Mouse (Mus musculus) testis, adult 2 months (tissue): ENCODE data around the gene Rnase11. TPM values are rescaled to one million over a fixed set of nuclear protein-coding genes. Genes with fewer than 3 reads are reported as not detected.
"Not testable (repeated sequence)": the region's sequence is repeated elsewhere in the genome, so short reads cannot be mapped to it uniquely, and the experiment has no call there.

Experiments
- H3K27ac ChIP-seq: fragments of 200-500 bp; 2 replicates; pipeline ENCODE4 v1.5.1; 2012; ENCODE audit warnings: low read depth, low read length; ENCODE audit not compliant: control insufficient read depth, insufficient read depth
- H3K27me3 ChIP-seq: fragments of 200-500 bp; 2 replicates; pipeline ENCODE4 v1.6.1; 2012; ENCODE audit warnings: mild to moderate bottlenecking, low read length, moderate library complexity; ENCODE audit not compliant: control insufficient read depth, insufficient read depth
- H3K36me3 ChIP-seq: fragments of 200-500 bp; 2 replicates; pipeline ENCODE4 v1.6.1; 2012; ENCODE audit warnings: mild to moderate bottlenecking, low read length; ENCODE audit not compliant: control insufficient read depth, insufficient read depth
- H3K4me1 ChIP-seq: fragments of 200-500 bp; 2 replicates; pipeline ENCODE4 v1.6.1; 2012; ENCODE audit warnings: low read length; ENCODE audit not compliant: control insufficient read depth, insufficient read depth
- H3K4me3 ChIP-seq: fragments of 200-500 bp; 2 replicates; pipeline ENCODE4 v1.5.1; 2012; ENCODE audit warnings: low read depth, mild to moderate bottlenecking, low read length, moderate library complexity, mixed read lengths; ENCODE audit not compliant: control insufficient read depth
- CTCF ChIP-seq: fragments of 200-500 bp; IDR thresholded peaks from 2 replicates; pipeline ENCODE4 v1.5.1; 2012; ENCODE audit warnings: low read depth, mild to moderate bottlenecking, inconsistent platforms, low read length, moderate library complexity; ENCODE audit not compliant: control insufficient read depth, insufficient read depth, insufficient replicate concordance
- POLR2A ChIP-seq: fragments of 200-500 bp; IDR thresholded peaks from 2 replicates; pipeline ENCODE4 v1.6.1; 2012; ENCODE audit warnings: low read depth, mild to moderate bottlenecking, inconsistent platforms, low read length, moderate library complexity; ENCODE audit not compliant: control insufficient read depth
- polyA plus RNA-seq: library from polyadenylated mRNA; depleted of rRNA; stranded (reverse); fragments of >200 nt; gene quantifications from 2 replicates; pipeline ENCODE4 v1.2.3, GENCODE M21; 2012; rRNA removed

Rnase11 gene
- polyA plus RNA-seq, 1 experiment: 0.22 TPM

DNA sequence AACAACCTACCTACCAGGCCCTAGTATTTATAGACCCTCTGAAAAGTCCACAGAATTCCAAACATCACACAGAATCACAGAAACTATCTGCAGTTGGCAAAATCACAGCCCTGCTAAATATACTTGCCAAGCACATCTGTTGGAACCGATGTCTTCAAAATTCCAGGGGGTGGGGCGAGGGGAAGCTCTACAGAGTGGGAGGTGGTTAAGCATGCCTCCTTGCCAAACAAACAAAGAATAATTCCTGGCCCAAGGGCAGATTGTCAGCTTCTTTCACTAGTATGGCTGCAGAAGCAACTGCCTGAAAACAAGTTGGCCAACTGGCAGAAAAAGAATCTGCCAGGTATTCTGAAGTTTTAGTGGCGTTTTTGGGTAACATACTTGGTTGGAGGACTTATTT, 32.7 kb downstream of the Rnase11 start:
- Histone ChIP-seq H3K4me3 (no peak overlapping the region), H3K27ac (no peak overlapping the region), H3K27me3 (no peaks in the 10 kb centered on the region), H3K36me3 (no peaks in the 10 kb centered on the region), H3K4me1 (no peaks in the 10 kb centered on the region)
- no peak for TF ChIP-seq POLR2A

DNA sequence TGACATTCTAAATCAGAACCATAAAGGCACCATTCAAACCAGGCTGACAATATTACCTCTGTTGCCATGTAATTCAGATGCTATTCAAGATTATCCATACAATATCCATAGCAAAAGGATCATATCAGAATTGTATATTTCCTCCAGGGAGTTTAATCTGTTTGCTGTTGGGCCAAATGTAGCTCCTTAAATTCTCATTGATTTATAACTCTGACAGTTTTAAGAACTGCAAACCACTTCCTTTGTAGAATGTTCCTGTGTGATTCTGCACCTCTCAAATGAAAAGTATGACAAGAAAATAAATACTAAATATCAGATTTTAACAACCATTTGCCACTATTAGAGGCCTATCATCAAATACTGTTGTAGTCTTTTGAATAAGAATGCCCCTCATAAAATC, 34.2 kb downstream of the Rnase11 start:
- Histone ChIP-seq H3K36me3 (no peaks in the 10 kb centered on the region), H3K4me1 (no peaks in the 10 kb centered on the region), H3K27me3 (no peaks in the 10 kb centered on the region), H3K27ac (no peak overlapping the region), H3K4me3 (no peak overlapping the region)
- no peak for TF ChIP-seq POLR2A
- no peak for TF ChIP-seq CTCF

DNA sequence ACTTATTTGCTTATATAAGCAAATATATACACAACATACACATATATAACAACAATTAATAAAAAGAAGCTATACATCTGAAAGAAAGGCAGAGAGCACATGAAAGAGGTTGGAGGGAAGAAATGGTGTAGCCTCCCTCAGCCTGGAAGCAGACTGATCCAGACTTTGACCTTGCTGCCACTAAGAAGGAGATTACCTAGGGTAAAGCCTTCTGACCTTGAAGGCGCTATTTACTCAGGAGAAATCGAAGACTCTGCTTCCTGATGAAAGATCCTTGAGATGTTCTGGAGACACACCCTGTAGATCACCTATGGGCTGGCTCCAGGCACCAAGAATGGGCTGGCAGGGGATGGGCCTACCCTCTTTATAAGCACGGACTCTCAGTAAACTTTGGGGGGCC, 35.2 kb downstream of the Rnase11 start:
- H3K4me1 ChIP-seq, H3K27me3 ChIP-seq, H3K27ac ChIP-seq, H3K36me3 ChIP-seq, H3K4me3 ChIP-seq: not testable (repeated sequence)

GRCm38 (mm10) chr14:51009572-51009971, 40.4 kb downstream of the Rnase11 start:
- no peaks in the 10 kb centered on the region for H3K27me3 ChIP-seq
- H3K4me1 ChIP-seq: peaks cover 11% of the 10 kb centered on the region
- no peak overlapping the region for H3K4me3 ChIP-seq
- TF ChIP-seq POLR2A (no peak), CTCF (no peak)
- no peak overlapping the region for H3K27ac ChIP-seq
- H3K36me3 ChIP-seq: no peaks in the 10 kb centered on the region

DNA sequence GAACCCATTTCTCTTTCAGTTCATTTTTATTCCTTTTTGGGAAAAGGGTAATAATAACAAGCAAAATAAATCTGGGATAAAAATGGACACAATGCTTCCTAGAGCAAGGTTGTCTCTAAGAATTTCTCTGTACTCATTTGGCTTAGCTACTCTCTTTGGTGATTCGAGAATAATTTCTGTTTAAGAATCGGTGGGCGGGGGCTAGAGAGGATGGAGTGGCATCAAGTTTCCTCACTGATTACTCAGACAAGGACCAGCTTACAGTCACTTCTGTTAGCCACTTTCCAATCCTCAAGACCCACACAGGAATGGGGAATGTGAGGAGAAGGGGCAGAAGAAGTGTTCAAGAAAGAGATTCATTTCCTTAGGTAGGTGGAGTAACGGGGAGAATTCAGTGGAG, 41.2 kb downstream of the Rnase11 start:
- Histone ChIP-seq H3K27me3 (no peaks in the 10 kb centered on the region), H3K4me1 (peaks cover 11% of the 10 kb centered on the region), H3K4me3 (no peak overlapping the region), H3K27ac (no peak overlapping the region), H3K36me3 (no peaks in the 10 kb centered on the region)
- TF ChIP-seq POLR2A (no peak), CTCF (no peak)

GRCm38 (mm10) chr14:51007914-51008713, 41.8 kb downstream of the Rnase11 start:
- H3K27ac ChIP-seq: peak overlapping the region; percentile 66
- peaks cover 11% of the 10 kb centered on the region for H3K4me1 ChIP-seq
- H3K27me3 ChIP-seq: no peaks in the 10 kb centered on the region
- H3K4me3 ChIP-seq: peak overlapping the region; percentile 53
- no peaks in the 10 kb centered on the region for H3K36me3 ChIP-seq
- TF ChIP-seq POLR2A (no peak), CTCF (no peak)

DNA sequence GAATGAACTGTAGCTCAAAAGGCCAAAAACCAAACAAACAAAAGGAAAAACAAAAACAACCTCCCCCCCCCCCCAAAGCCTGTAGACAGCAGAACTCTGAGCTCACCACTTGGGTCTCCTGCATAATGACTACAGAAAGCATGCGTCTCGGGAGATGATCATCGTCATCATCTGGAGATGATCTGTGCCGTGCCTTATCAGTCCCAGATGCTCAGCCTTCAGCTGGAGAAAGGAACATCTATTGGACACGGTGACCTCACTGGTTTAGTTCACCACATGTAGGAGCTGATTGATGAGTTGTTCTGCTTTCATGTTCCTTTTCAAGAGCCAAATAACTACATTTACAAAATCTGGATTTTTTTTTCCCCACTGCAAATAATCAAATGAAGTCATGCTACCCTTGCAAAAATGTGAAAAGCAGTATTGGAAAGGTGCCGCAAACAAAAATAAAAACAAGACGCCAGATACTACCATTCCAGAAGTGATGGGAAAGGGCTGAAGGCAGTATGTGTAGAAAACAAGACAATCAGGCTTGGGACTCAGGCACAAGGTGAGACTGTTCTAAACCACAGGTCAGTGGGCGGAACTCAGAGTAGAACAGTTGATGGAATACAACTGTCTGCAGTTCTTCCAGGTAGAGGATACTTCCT, 42.7 kb downstream of the Rnase11 start, which contains the start of gene Rnase10:
Gene Rnase10, plus strand, starts transcription at position 600 of the 650 bp plus-strand sequence.
- Histone ChIP-seq H3K27me3 (no peaks in the 10 kb centered on the region), H3K4me3 (peak within 1 kb of the TSS; percentile 53), H3K36me3 (no peaks in the 10 kb centered on the region), H3K27ac (peak within 1 kb of the TSS; percentile 66), H3K4me1 (peaks cover 11% of the 10 kb centered on the region)
- TF ChIP-seq CTCF (no peak), POLR2A (no peak)

Other genes starting within 250 kb of the Rnase11 start
- gene Ccnb1ip1, start 242.4 kb downstream of the Rnase11 start, polyA plus RNA-seq: 7.0 and 7.5 TPM in 2 replicates
- gene Parp2, start 242.3 kb downstream of the Rnase11 start, polyA plus RNA-seq: 10.6 and 13.9 TPM in 2 replicates
- 9.3 and 12.6 TPM in 2 replicates for gene Tep1, start 179.6 kb downstream of the Rnase11 start, polyA plus RNA-seq
- 0.04 and 0.07 TPM in 2 replicates for gene Klhl33, start 152.7 kb downstream of the Rnase11 start, polyA plus RNA-seq
- gene Osgep, start 125.3 kb downstream of the Rnase11 start, polyA plus RNA-seq: 52.9 and 58.1 TPM in 2 replicates
- 31.1 and 33.9 TPM in 2 replicates for gene Apex1, start 125.2 kb downstream of the Rnase11 start, polyA plus RNA-seq
- gene Pip4p1, start 119.3 kb downstream of the Rnase11 start, polyA plus RNA-seq: 35.1 and 48.1 TPM in 2 replicates
- 5.6 and 5.8 TPM in 2 replicates for gene Pnp, start 119.1 kb downstream of the Rnase11 start, polyA plus RNA-seq
- 4.8 and 5.5 TPM in 2 replicates for gene Gm49342, start 105.6 kb downstream of the Rnase11 start, polyA plus RNA-seq
- 22.3 and 22.9 TPM in 2 replicates for gene Pnp2, start 94.2 kb downstream of the Rnase11 start, polyA plus RNA-seq
- 2.7 and 3.7 TPM in 2 replicates for gene Rnase10, start 42.4 kb downstream of the Rnase11 start, polyA plus RNA-seq
- gene Rnase9, start 8.3 kb downstream of the Rnase11 start, polyA plus RNA-seq: 1.0 TPM in 1 of 2 replicates, not detected in the other
- 17.3 TPM in 1 of 2 replicates, not detected in the other for gene Rnase12, start 7.5 kb upstream of the Rnase11 start, polyA plus RNA-seq
- 0.54 and 0.77 TPM in 2 replicates for gene Olfr750, start 24.3 kb upstream of the Rnase11 start, polyA plus RNA-seq
- 8.8 and 11.5 TPM in 2 replicates for gene Rnase4, start 40.9 kb upstream of the Rnase11 start, polyA plus RNA-seq
- 0.89 and 1.5 TPM in 2 replicates for gene Ang, start 41.0 kb upstream of the Rnase11 start, polyA plus RNA-seq
- 10.3 TPM in 1 of 2 replicates, not detected in the other for gene Eddm3b, start 64.3 kb upstream of the Rnase11 start, polyA plus RNA-seq
- gene Rnase6, start 73.7 kb upstream of the Rnase11 start, polyA plus RNA-seq: 0.63 and 0.93 TPM in 2 replicates
- 0.56 and 0.84 TPM in 2 replicates for gene Rnase1, start 96.6 kb upstream of the Rnase11 start, polyA plus RNA-seq
- not detected in 2 replicates for gene Rnase2b, start 112.1 kb upstream of the Rnase11 start, polyA plus RNA-seq
- gene Ang2, start 149.0 kb upstream of the Rnase11 start, polyA plus RNA-seq: not detected in 2 replicates
- gene Ear14, start 153.2 kb upstream of the Rnase11 start, polyA plus RNA-seq: not detected in 2 replicates
- gene Rnase2a, start 205.9 kb upstream of the Rnase11 start, polyA plus RNA-seq: 0.17 TPM in 1 of 2 replicates, not detected in the other